In genomic region chr2:163288881-163289379, GRCm38 (mm10) we compare ENCODE assay signal across 9 mouse cellular contexts.
DNase-seq lines count a peak whose midpoint lies in the region; ATAC-seq lines count a peak whose summit lies in the region.
"Had no signal": no experiment of that assay in that cellular context is flagged by ENCODE, and none has a peak within 500 bp of the region (broad histone marks: within the 10 kb centered on the region; RNA-seq: fewer than 3 reads in every experiment).

No protein-coding gene starts in this region.

- peak overlapping the region; percentile 55 for H3K4me2 ChIP-seq in heart, embryonic 14.5 days (ENCODE audit: low read length)
- peak overlapping the region; percentile 41 for H3K4me2 ChIP-seq in kidney, embryonic 16.5 days (replicated peaks; ENCODE audit: low read depth, low read length)
- H3K4me2 ChIP-seq in neural tube, embryonic 14.5 days (ENCODE audit: low read depth, low read length) = peak overlapping the region; percentile 26

- H3K36me3 ChIP-seq in heart, embryonic 14.5 days (ENCODE audit: control insufficient read depth, insufficient read depth, low read length) = no peaks in the 10 kb centered on the region
- H3K36me3 ChIP-seq in kidney, embryonic 16.5 days (ENCODE audit: insufficient read depth, low read length) = no peaks in the 10 kb centered on the region
- no peaks in the 10 kb centered on the region for H3K36me3 ChIP-seq in neural tube, embryonic 14.5 days (ENCODE audit: control insufficient read depth, insufficient read depth, low read length)

- H3K9ac ChIP-seq in heart, embryonic 14.5 days (ENCODE audit: low read length) = peak overlapping the region; percentile 43; the same call in 1 of the 2 replicates
- no peak overlapping the region for H3K9ac ChIP-seq in kidney, embryonic 16.5 days (replicated peaks; ENCODE audit: low read length)
- H3K9ac ChIP-seq in neural tube, embryonic 14.5 days (replicated peaks; ENCODE audit: low read depth, low read length) = no peak overlapping the region

- peaks cover 12 to 21% of the 10 kb centered on the region in 2 experiments for H3K4me1 ChIP-seq in heart, embryonic 14.5 days (ENCODE audit: control insufficient read depth in 2 of 2, insufficient read depth in 2 of 2, low read length in 2 of 2)
- peaks cover 19% of the 10 kb centered on the region for H3K4me1 ChIP-seq in kidney, embryonic 16.5 days (ENCODE audit: insufficient read depth, low read length)
- peaks cover 25% of the 10 kb centered on the region for H3K4me1 ChIP-seq in neural tube, embryonic 14.5 days (ENCODE audit: control insufficient read depth, insufficient read depth, low read length)

- peak; percentile 58; the same call in 1 of the 2 replicates for ATAC-seq in heart, embryonic 14.5 days (ENCODE audit: insufficient number of reproducible peaks, insufficient read depth, low FRiP score, low read depth)
- peak; percentile 90 for ATAC-seq in kidney, embryonic 16.5 days (ENCODE audit: low FRiP score, low TSS enrichment)
- peak; percentile 66 for ATAC-seq in neural tube, embryonic 14.5 days (ENCODE audit: low read depth)

- whole genome bisulfite sequencing in heart, embryonic 14.5 days = 14% methylated on average over 21 of the region's 21 CpGs
- under 1% methylated on average over 21 of the region's 21 CpGs for WGBS in kidney, embryonic 16.5 days
- WGBS in neural tube, embryonic 14.5 days = 1% methylated on average over 21 of the region's 21 CpGs

- 0 out of 4 replicates have a peak overlapping the region, but pooled peaks of 1 of the 2 experiments have one; percentile 5 for H3K27ac ChIP-seq in heart, embryonic 14.5 days (replicated peaks in 1 of 2; ENCODE audit: control insufficient read depth in 1 of 2, insufficient read depth in 1 of 2, low read depth in 2 of 2, low read length in 2 of 2)
- H3K27ac ChIP-seq in kidney, embryonic 16.5 days (ENCODE audit: low read length) = no peak overlapping the region
- peak overlapping the region; percentile 52 for H3K27ac ChIP-seq in neural tube, embryonic 14.5 days (ENCODE audit: low read depth, low read length)

- peak overlapping the region; percentile 5 to 9; a peak in 3 of 4 replicates for H3K4me3 ChIP-seq in heart, embryonic 14.5 days (ENCODE audit: control insufficient read depth in 1 of 2, insufficient read depth in 1 of 2, low read depth in 1 of 2, low read length in 2 of 2)
- H3K4me3 ChIP-seq in kidney, embryonic 16.5 days (ENCODE audit: low read length) = peak overlapping the region; percentile 5; the same call in 1 of the 2 replicates
- H3K4me3 ChIP-seq in neural tube, embryonic 14.5 days (ENCODE audit: low read depth, low read length) = no peak overlapping the region
- H3K4me3 ChIP-seq: megakaryocyte, embryonic 14.5 days had no signal

- DNase-seq in adrenal gland, postnatal 36 days = peak; percentile 9 to 25
- no peak for DNase-seq in adrenal gland, postnatal 10 days
- DNase-seq in ES-CJ7 (ENCODE audit: low read depth, low spot score) = peak; percentile 80
- no peak for DNase-seq in frontal cortex, postnatal 36 days (ENCODE audit: low spot score in 2 of 2)
- DNase-seq in left cerebral cortex, adult 9 months (ENCODE audit: low spot score in 2 of 2) = no peak

- H3K27me3 ChIP-seq in heart, embryonic 14.5 days (ENCODE audit: control insufficient read depth, insufficient read depth, low read length) = peaks cover 12% of the 10 kb centered on the region; the same call in 1 of the 2 replicates
- peaks cover 79% of the 10 kb centered on the region for H3K27me3 ChIP-seq in kidney, embryonic 16.5 days (ENCODE audit: insufficient read depth, low read length)
- peaks cover 23% of the 10 kb centered on the region for H3K27me3 ChIP-seq in neural tube, embryonic 14.5 days (ENCODE audit: control insufficient read depth, insufficient read depth, low read length)

- no peaks in the 10 kb centered on the region for H3K9me3 ChIP-seq in heart, embryonic 14.5 days (ENCODE audit: control insufficient read depth, low read length)
- H3K9me3 ChIP-seq in kidney, embryonic 16.5 days (ENCODE audit: low read length) = no peaks in the 10 kb centered on the region
- no peaks in the 10 kb centered on the region for H3K9me3 ChIP-seq in neural tube, embryonic 14.5 days (ENCODE audit: control insufficient read depth, low read length)

Comparison
In these comparisons a context has a peak if more than half of its experiments do, and no peak if none do; other contexts are left out.
1. DNase-seq: peak in adrenal gland, postnatal 36 days (2 of 2) and ES-CJ7 (single experiment); none in adrenal gland, postnatal 10 days (single experiment), frontal cortex, postnatal 36 days (0 of 2) and left cerebral cortex, adult 9 months (0 of 2).
2. Peak in every context shown above with its lines, with median percentiles within 50 percentile points of each other: ATAC-seq and H3K4me2 ChIP-seq.